Mouse (Mus musculus): ENCODE data around the gene Tpsb2. TPM values are rescaled to one million over a fixed set of nuclear protein-coding genes. Genes with fewer than 3 reads are reported as not detected.

The Tpsb2 gene
- polyA plus RNA-seq, 1 experiment from 2014 or later: not detected

Other genes with a start within 250 kb of the Tpsb2 start
- gene Ptx4, start 245.5 kb upstream of the Tpsb2 start, polyA plus RNA-seq (2014; fragmentation: Nextera tagmentation; extraction: Ambion mirVana): not detected in 2 replicates
- gene Clcn7, start 232.9 kb upstream of the Tpsb2 start, polyA plus RNA-seq (2014; fragmentation: Nextera tagmentation; extraction: Ambion mirVana): 26.3 and 26.7 TPM in 2 replicates
- gene Ccdc154, start 203.8 kb upstream of the Tpsb2 start, polyA plus RNA-seq (2014; fragmentation: Nextera tagmentation; extraction: Ambion mirVana): not detected in 2 replicates
- gene Gm38655, start 190.8 kb upstream of the Tpsb2 start, polyA plus RNA-seq (2014; fragmentation: Nextera tagmentation; extraction: Ambion mirVana): not detected in 2 replicates
- 31.9 and 33.9 TPM in 2 replicates for gene BC003965, start 181.8 kb upstream of the Tpsb2 start, polyA plus RNA-seq (2014; fragmentation: Nextera tagmentation; extraction: Ambion mirVana)
- 9.1 and 10.9 TPM in 2 replicates for gene Unkl, start 177.9 kb upstream of the Tpsb2 start, polyA plus RNA-seq (2014; fragmentation: Nextera tagmentation; extraction: Ambion mirVana)
- 88.4 and 110 TPM in 2 replicates for gene Gnptg, start 126.2 kb upstream of the Tpsb2 start, polyA plus RNA-seq (2014; fragmentation: Nextera tagmentation; extraction: Ambion mirVana)
- gene Tsr3, start 126.1 kb upstream of the Tpsb2 start, polyA plus RNA-seq (2014; fragmentation: Nextera tagmentation; extraction: Ambion mirVana): 56.4 and 57.1 TPM in 2 replicates
- gene Baiap3, start 109.9 kb upstream of the Tpsb2 start, polyA plus RNA-seq (2014; fragmentation: Nextera tagmentation; extraction: Ambion mirVana): 5.8 and 7.1 TPM in 2 replicates
- 405 and 444 TPM in 2 replicates for gene Ube2i, start 91.7 kb upstream of the Tpsb2 start, polyA plus RNA-seq (2014; fragmentation: Nextera tagmentation; extraction: Ambion mirVana)
- gene Prss34, start 67.9 kb upstream of the Tpsb2 start, polyA plus RNA-seq (2014; fragmentation: Nextera tagmentation; extraction: Ambion mirVana): not detected in 2 replicates
- not detected in 2 replicates for gene Prss28, start 57.7 kb upstream of the Tpsb2 start, polyA plus RNA-seq (2014; fragmentation: Nextera tagmentation; extraction: Ambion mirVana)
- gene Prss29, start 47.7 kb upstream of the Tpsb2 start, polyA plus RNA-seq (2014; fragmentation: Nextera tagmentation; extraction: Ambion mirVana): not detected in 2 replicates
- gene Tpsab1, start 20.7 kb upstream of the Tpsb2 start, polyA plus RNA-seq (2014; fragmentation: Nextera tagmentation; extraction: Ambion mirVana): not detected in 2 replicates
- 1.1 and 1.6 TPM in 2 replicates for gene Tpsg1, start 3.0 kb downstream of the Tpsb2 start, polyA plus RNA-seq (2014; fragmentation: Nextera tagmentation; extraction: Ambion mirVana)
- 12.3 and 12.8 TPM in 2 replicates for gene Cacna1h, start 67.5 kb downstream of the Tpsb2 start, polyA plus RNA-seq (2014; fragmentation: Nextera tagmentation; extraction: Ambion mirVana)
- 0.83 and 0.98 TPM in 2 replicates for gene Tekt4, start 88.3 kb downstream of the Tpsb2 start, polyA plus RNA-seq (2014; fragmentation: Nextera tagmentation; extraction: Ambion mirVana)
- gene Sstr5, start 131.0 kb downstream of the Tpsb2 start, polyA plus RNA-seq (2014; fragmentation: Nextera tagmentation; extraction: Ambion mirVana): 0.31 and 0.55 TPM in 2 replicates
- 12.8 and 17.5 TPM in 2 replicates for gene Sox8, start 204.4 kb downstream of the Tpsb2 start, polyA plus RNA-seq (2014; fragmentation: Nextera tagmentation; extraction: Ambion mirVana)
- gene Lmf1, start 212.8 kb downstream of the Tpsb2 start, polyA plus RNA-seq (2014; fragmentation: Nextera tagmentation; extraction: Ambion mirVana): 24.2 and 25.4 TPM in 2 replicates